Mouse (Mus musculus) kidney, adult 2 months (tissue): Measurements from ENCODE around the gene Mlx.

Source experiments
- CTCF ChIP-seq: fragments of 200-500 bp; conservative IDR thresholded peaks from 2 replicates; pipeline ENCODE4 v1.5.1; 2011; ENCODE audit warnings: low read depth, mild to moderate bottlenecking, control low read depth, low read length, moderate library complexity, mixed read lengths; ENCODE audit not compliant: insufficient read depth, insufficient read length
- POLR2A ChIP-seq: fragments of 200-500 bp; IDR thresholded peaks from one replicate; pipeline ENCODE4 v1.6.1; 2011; ENCODE audit warnings: low read depth, low read length, control low read depth

DNA sequence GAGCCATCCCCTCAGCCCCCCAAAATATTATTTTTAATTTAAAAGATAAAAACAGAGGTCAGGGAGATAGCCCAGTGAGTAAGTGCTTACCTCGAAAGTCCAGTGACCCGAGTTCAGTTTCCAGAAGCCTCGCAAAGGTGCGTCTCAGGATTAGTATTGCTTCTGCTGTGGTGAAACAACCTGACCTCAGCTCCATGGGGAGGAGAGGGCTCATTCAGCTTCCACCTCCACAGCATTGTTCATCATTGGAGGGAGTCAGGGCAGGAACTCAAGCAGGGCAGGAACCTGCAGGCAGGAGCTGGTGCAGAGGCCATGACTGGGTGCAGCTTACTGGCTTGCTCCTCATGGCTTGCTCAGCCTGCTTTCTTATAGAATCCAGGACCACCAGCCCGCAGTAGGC, 26.0 kb upstream of the Mlx start:
- TF ChIP-seq CTCF, result no peak
- TF ChIP-seq POLR2A, result no peak
